Mouse (Mus musculus): Measurements from ENCODE around the gene Tmppe.
A peak's percentile ranks its signal among the peaks of the same experiment; 100 is the strongest.

Gene Tmppe

DNA sequence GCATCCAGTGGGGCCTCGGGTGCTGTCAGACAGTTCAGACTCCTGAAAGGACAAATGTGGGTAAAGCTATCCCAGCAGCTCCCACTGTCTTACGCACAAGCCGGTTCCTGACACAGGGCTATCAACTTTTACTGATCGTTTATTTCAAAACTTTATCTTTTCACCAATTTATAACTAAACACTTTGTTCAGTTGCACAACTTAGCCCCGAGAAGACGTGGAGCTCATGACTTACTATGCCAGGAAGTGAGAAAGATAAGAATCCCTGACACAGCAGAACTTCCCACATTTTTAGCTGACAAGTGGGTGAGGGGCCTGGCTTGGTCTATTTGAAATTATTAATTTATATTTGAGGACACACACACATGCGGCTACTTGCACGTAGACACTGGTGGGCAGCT is 6.2 kb upstream of the Tmppe start:
- no peak for DNase-seq (ENCODE audit: low read depth, low spot score)

DNA sequence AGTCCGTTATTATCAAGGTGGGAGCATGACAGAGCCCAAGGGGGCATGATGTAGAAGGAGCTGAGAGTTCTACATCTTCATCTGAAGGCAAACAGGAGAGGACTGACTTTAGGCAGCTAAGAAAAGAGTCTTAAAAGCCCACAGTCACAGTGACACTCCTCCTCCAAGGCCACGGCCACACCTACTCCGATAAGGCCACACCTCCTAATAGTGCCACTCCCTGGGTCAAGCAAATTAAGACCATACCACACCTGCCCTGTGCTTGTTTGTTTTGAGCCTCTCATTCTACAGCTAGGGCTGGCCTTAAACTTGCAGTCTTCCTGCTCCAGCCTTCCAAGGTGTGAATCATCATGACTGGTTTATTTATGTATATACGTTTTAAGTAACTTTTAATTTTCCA is 5.6 kb upstream of the Tmppe start:
- peak; percentile 26 for DNase-seq (ENCODE audit: low read depth, low spot score)

DNA sequence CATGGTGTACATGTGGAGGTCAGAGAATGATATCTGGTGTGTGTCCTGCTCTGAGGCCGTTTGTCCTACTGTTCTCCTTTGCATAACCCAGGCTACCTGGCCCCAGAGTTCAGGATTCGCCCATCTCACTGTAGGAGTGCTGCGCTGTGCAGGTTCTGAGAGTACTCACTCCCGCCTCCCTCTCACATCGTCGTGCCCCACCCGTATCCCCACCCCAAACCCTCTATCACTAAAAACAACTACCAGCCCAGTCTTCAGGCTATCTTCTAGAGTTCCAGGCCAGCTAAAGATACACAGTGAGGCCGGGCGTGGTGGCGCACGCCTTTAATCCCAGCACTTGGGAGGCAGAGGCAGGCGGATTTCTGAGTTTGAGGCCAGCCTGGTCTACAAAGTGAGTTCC is 1.2 kb upstream of the Tmppe start:
- no peak for DNase-seq (ENCODE audit: low read depth, low spot score)

DNA sequence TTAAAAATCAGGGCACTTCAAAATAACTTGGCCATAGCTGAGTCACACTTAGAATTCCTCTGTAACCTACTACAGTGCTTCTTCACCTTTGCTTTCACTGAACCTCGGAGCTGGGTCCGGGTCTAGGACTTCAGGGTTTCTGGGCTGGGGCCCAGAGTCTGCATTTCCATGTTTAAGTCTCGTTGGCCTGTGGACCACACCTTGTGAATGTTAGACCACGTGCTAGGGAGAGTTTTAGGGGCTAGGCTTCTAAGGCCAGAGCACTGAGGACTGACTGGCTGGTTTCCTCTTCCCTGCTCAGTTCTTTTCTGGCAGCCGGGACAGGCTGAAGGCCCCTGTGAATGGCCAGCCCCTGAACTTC is 337 bp upstream of the Tmppe start:
- DNase-seq (ENCODE audit: low read depth, low spot score), result no peak

DNA sequence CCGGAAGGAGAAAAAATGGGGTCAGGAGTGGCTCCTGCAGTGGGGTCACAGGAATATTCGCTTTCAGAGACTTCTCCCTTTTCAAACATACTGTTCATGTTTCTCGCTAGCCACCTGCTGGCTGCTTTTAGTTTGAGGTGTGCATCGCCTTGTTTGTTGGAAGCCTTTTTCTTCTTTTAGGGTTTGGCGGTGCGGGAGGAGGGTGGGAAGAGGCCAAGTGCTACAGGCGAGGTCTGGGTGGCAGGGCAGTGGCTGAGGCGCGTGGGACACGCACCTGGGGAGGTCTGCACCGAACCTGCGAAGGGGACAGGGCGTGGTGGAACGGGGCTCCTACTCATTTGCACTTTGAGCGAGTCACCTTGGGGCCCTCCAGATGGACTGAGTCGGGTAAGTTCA is 778 bp downstream of the Tmppe start:
- DNase-seq (ENCODE audit: low read depth, low spot score), result peak; percentile 79

DNA sequence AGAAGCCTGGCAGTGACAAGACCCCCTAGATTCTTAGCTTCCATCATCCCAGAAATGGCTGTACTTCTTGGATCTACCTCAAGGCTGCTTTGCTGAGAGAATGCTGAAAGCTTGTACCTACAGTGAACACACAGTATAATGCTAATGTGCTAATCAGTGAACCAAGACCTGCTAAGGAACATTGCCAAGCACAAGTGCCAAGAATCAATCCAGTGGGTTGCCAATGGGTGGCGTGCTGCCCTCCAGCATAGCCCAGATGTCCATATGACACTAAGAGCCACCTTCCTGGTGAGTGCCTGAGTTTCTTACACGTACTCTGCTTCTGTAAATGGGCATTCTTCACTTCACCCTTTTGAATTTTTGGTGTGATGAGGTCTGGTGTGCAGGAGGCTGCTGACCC is 6.8 kb downstream of the Tmppe start:
- DNase-seq (ENCODE audit: low read depth, low spot score), result no peak

DNA sequence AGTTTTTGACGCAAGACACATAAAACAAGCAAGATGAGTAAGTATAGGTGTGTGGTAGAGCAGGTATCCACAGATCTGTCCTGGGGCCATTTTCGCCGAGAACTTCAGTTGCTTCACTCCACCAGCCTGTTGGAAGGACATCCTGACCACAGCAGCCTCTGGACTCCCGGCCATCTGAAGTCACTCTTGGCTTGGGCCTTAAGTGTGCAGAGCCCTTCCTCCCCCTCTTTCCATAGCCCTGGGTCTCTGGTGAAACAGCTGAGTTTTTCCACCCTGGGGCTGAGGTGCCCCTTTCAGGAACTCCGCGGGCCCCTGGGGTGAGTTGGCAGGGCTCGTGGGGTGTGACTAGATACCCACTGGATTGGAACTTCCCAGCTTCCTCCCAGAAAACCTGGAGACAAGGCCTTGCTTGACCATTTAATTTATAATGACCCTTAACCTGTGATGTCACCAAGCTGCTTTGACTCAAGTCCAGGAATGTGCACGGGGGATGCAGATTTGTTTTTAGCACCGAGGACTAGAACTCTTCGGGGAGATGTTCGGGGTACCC is 9.5 kb downstream of the Tmppe start:
- no peak for DNase-seq (ENCODE audit: low read depth, low spot score)

DNA sequence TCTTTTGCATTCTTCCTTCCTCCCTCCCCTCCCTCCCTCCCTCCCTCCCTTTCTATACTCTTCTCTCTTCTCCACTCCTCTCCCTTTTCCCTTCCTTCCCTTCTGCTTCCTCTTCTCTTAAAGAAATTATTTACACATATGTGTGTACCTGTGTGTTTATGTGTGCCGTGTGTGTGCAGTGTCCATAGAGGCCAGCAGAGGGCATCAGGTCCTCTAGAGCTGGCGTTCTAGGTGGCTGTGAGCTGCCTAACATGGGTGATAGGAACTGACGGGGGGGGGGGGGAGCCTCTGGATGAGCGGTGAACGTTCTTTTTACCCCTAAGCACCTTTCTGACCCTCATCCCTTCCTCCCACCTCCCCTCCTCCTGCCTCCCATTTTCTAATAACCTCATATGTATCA is 10.4 kb downstream of the Tmppe start:
- no peak for DNase-seq (ENCODE audit: low read depth, low spot score)

DNA sequence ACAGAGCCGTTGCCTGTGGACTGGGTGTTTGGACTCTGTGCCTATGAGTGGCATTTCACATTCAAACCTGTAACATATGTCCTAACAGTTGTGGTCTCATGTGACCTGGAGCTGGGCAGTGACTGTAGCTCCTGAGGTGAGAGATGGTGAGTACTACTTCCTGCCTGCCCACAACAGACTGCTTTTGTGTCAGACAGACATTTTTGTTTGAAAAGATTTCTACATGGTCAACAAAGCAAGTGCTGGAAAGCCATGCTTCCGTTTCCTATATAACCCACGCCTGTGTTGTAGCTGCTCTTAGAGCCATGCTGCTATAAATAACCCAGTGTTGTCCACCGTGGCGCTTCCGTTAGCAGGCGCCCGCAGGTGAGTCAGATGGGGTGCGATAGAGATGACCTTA is 11.5 kb downstream of the Tmppe start:
- DNase-seq (ENCODE audit: low read depth, low spot score), result no peak

DNA sequence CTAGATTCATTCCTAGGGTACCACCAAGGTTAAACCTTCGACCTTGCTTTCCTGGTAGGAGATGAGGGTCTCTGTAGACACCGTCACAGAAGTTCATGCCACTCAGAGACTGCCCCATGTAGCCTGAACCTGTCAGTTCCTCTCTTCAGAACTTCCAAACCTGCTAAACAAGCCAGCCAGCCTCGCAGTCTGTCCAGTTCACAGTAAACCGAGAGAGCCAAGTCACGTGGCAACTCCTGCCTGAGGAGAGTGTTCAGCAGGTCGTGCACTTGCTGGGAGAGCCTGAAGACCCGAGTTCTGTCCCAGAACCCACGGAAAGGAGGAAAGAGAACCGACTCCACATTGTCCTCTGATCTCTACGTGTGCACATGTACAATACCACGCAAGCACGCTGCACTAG is 13.0 kb downstream of the Tmppe start:
- no peak for DNase-seq (ENCODE audit: low read depth, low spot score)

DNA sequence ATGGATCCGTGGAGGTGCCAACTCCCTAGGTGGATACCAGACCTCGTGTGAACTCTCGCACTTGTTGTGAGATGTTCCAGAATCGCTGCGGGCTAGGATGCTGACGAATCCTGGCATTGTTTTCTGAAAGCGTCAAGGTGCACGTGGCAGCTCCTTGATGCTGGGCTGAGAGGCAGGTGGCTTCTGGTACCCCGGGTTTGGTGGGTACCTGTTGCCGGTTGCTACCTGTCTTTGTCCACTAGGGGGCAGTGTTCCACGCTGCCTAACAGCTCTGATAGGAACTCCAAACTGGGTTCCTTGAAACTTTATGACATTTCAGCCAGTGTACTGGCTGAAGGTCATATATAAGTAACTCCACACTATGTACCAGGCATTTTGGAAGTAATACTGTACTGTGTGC is 14.8 kb downstream of the Tmppe start:
- DNase-seq (ENCODE audit: low read depth, low spot score), result peak; percentile 72

DNA sequence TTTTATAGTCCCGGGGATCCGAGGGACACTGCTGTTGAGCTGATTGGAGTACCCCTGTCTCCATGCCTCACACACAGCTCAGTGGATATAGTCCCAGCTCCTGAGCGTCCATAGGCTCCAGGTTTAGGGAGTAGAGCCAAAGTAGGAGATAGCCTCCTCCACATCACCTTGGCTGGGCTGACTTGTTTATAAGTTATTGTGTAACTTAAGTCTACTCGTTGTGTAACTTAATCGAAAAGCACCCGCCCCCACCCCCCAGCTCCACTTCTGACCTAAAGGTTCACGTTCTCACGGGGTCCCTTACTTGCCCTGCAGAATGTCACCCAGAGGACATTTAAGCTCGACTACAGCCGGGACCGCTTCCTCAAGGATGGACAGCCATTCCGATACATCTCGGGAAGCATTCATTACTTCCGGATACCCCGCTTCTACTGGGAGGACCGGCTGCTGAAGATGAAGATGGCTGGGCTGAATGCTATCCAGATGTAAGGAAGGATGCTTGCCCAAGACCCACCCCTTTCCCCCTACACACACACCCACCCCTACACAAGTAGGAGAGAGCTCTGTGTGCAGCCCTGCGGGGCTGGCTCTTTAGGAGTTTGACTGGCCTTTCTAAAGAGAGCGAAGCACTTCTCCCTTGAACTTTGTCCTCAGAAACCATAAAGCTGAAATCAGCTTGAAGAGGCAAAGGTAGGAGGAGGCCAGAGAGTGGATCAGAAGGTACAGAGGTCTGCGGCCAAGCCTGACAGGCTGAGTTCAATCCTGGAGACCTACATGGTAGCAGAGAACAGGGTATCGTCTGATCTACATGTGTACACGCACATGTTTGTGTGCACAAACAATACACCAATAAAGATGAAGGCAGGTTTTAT is 16.0 kb downstream of the Tmppe start:
- no peak for DNase-seq (ENCODE audit: low read depth, low spot score)

DNA sequence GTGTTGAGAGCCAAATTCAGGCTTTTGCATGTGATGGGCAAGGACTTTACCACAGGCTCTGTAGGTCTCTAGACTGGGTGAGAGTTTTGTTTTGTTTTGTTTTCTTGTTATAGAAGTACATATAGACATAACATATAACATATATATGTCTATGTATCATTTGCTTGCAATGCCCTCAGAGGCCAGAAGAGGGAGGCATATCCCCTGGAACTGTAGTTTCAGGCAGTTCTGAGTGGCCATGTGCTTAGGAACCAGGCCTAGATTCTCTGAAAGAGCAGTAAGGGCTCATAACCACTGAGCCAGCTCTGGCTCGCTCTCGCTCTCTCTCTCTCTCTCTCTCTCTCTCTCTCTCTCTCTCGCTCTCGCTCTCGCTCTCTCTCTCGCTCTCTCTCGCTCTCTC is 17.3 kb downstream of the Tmppe start:
- DNase-seq (ENCODE audit: low read depth, low spot score), result peak; percentile 78

DNA sequence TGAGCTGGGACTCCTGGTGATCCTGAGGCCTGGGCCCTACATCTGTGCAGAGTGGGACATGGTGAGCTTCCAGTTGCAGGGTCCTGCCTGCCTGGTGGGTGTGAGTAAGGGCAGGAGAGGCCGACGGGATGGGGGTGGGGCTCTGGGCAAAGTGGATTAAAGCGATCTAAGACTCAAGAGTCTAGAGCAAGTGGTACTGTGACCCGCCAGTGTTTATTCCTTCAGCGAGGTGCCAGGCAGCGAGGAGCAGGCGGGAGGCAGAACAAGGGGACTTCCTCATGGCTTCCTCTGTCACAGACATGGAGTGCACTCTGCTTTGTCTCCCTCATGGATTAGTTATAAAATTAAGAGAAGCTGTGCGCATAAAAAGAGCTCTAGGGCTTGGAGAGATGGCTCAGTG is 19.5 kb downstream of the Tmppe start:
- no peak for DNase-seq (ENCODE audit: low read depth, low spot score)

DNA sequence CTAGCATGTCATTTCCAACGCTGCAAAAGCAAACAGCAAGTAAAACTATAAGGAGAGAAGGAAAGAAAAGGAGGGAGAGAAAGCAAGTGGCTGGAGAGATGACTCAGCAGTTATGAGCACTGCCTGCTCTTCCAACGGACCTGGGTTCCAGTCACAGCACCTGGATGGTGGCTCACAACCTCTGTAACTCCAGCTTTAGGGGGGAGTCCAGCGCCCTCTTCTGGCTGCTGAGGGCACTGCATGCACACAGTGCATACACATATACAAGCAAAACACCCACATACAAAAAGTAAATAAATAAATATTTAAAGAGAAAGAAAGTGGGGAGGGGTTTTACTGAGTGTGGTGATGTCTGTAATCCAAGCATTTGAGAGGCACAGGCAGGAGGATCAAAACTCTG is 20.1 kb downstream of the Tmppe start:
- DNase-seq (ENCODE audit: low read depth, low spot score), result no peak

DNA sequence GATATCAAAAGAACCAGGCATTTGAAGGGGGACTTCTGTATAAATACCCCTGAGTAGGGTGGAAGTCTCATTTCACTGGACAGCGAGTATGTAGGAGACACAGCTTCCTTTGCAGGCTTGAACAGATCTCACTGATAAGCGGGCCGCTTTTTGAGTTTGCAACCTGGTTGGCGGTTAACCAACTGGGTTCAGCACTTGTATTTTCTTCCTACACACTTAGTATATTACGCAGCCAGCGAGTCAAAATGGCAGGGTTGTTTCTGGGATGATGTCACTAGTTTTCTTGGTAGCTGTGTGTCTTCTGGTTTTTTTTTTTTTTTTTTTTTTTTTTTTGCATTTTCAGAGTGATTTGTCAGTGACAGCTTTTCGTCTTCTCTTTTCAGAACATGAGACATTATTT is 20.9 kb downstream of the Tmppe start:
- no peak for DNase-seq (ENCODE audit: low read depth, low spot score)

DNA sequence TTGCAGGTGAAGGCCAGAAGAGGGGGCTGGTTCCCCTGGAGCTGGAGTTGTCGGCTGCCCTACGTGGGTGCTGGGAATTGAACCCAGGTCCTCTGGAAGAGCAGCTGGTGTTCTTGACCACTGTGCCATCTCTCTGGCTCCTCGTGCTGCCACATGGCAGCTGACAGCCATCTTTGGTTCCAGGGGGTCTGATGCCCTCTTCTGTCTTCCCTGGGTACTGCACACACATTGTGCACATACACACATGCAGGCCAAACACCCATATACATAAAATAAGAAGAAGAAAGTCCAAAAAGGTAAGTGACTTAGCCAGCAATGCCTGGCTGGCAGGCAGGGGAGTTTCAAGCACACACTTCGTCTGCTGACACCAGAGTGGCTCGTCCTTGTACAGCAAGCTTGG is 24.7 kb downstream of the Tmppe start:
- DNase-seq (ENCODE audit: low read depth, low spot score), result no peak

DNA sequence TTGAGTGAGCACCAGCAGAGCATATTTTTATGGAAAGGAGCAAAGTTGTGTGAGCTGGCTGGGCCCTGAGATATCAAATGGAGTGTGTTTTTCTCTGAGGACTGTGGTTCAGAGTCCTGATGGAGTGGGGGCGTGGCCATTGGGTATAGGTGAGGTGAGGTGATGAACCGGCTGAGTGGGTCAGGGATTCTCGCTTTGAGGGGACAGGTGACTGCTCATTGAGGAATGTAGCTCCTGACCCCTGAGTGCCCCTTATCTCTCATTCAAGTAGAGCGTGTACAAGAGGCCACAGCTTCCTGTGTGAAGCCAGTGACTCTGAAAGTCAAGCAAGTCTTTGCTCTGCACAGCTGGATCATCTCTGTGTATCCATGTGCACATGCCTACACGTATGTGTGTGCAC is 25.3 kb downstream of the Tmppe start:
- no peak for DNase-seq (ENCODE audit: low read depth, low spot score)

DNA sequence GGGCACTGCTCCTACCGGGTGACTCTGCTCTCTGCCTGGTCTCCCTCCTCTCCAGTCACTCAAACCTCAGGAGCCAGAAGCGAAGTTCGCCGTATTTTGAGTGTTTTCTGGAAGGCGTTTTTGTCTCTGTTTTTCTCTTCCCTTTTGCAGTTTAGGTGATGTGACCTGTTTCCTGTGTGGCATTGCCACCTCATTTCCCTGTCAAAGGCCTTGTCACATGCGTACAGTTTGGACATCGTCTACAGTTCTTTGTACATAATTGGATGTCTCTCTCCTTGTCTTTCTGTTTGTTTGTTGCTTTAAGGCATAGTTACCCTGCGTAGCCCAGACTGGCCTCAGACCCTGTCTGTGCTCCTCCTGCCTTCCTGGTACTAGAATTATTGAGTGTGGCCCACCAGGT is 26.5 kb downstream of the Tmppe start:
- no peak for DNase-seq (ENCODE audit: low read depth, low spot score)

DNA sequence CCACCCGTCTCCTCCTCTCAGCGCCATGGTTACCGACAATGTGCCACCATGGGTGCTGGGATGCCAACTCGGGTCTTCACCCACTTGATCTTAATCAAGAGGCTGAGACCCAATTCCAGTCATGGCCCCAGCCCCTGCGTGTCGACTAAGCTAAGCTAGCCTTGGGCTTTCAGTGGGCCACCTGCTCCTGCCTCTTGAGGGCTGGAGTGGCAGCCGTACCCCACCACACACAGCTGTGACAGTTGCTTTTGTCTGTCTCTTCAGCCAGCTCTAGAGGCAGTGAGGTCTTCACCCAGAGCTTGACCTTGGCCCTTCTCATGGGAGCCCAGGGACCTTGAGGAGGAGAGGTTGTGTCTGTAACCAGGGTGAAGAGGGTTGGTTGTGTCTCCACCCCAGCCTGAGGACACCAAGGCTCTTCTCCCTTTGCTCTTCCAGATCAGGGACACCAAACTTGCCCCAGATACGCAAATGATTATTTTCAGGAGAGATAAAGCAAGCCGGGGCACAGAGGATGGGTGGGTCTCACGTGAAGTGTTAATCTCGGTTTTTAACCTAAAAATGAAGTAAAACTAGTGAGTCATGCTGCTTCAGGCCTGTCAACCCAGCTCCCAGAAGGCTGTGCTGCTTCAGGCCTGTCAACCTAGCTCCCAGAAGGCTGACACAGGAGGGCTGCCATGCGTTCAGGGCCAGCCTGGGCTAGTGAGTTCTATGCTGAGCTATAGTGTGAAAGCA is 27.4 kb downstream of the Tmppe start:
- no peak for DNase-seq (ENCODE audit: low read depth, low spot score)

DNA sequence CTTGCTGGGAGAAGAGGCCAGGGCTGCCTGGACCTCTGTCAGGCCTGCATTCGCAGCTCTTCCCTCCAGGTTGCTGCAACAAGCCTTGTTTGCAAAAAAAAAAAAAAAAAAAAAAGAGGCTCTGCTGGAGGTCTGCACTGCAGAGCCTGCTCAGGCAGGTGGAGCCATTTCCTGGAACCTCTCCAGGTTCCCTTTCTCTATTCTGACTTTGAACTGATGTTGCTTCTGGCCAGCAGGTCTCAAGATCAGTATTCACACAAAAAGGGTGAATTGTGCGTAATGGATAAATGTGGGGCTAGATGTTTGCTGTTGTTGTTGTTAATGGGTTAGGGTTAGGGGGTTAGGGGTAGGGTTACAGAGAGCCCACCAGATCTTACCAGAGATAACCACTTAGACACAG is 34.8 kb downstream of the Tmppe start:
- no peak for DNase-seq (ENCODE audit: low read depth, low spot score)

DNA sequence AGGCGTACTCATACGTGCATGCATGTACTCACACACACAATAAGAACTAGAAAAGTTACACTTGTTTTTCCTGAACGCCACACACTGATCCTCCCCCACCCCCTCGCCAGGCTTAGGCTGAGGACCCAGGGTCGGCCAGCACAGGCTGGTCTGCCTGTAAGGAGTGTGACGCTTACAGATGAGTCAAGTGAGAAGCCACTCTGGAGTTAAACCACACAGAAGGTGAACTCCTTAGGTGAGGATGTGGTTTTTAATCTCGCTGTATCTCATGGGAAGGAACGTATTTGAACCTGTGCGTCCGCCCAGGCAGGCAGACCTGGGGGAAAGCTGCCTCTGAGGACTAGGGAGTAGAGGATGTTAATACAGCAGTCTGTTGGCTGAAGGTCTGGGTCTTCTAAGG is 39.6 kb downstream of the Tmppe start:
- DNase-seq (ENCODE audit: low read depth, low spot score), result no peak

DNA sequence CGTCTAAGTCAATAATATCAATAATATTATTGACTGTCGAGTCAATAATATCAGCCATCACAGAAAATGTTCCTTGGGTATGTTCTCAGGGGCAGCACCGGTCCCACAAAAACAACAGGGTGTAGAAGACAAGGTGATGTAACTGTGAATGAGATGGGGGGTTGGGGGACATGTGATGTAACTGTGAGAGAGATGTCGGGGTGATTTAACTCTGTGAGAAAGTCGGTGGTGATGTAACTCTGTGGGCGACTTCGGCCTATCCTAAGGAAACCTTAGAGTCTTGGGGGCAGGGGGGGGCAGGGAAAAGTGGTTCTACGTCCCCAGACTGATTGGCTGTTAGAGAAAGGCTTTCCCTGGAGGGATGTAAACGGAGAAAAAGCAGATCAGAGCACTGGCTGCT is 41.3 kb downstream of the Tmppe start:
- DNase-seq (ENCODE audit: low read depth, low spot score), result no peak
